Mouse (Mus musculus): ENCODE results near the gene Recql5.

- TF ChIP-seq CTCF (IDR thresholded peaks at IDR 0.05; ENCODE audit: borderline replicate concordance, insufficient read depth, low read length): no peak
- TF ChIP-seq POLR2A (IDR thresholded peaks at IDR 0.05; ENCODE audit: low read depth, low read length): no peak
Measured at GRCm38 (mm10) chr11:115982472-115982871, 49.2 kb upstream of the Recql5 start.

Measured in embryonic fibroblast, embryonic 13.5 days (primary cell).